Mouse (Mus musculus): ENCODE measurements at regions not wholly inside any gene's neighbourhood (a gene's known extent, or its start where the extent isn't known, plus 50 kb on each side); places are given as distances from the start of the nearest gene placed in this dataset.

DNA sequence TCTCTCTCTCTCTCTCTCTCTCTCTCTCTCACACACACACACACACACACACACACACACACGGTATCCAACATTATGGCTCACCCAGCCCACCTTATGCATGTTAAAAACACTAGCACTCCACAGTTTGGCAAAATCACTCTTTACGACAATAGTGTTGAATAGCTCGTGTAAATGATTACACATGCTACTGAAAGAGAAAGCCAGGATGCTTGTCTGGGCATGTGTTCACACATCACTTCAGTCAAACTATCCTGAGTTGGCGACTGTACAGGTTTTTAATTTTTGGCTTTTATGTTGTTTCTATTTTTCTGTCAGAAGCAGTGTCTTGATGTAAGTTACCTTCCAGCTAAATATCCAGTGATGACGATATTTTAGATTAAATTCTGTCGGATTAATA lies 203.6 kb upstream of the Cxcr4 start:
- Histone ChIP-seq H3K9me3 (replicated peaks; ENCODE audit: low read length) (no peaks in the 10 kb centered on the region), H3K27me3 (replicated peaks) (peaks cover 2% of the 10 kb centered on the region), H3K27ac (ENCODE audit: insufficient read depth, low read depth) (no peak overlapping the region), H3K79me2 (replicated peaks; ENCODE audit: control insufficient read depth, extremely low read depth, insufficient read depth, poor library complexity, severe bottlenecking) (no peaks in the 10 kb centered on the region), H3K9ac (ENCODE audit: insufficient read depth, low read depth) (no peak overlapping the region), H3K36me3 (replicated peaks in 1 of 2; ENCODE audit: control insufficient read depth in 1 of 2, insufficient read depth in 1 of 2, low read length in 1 of 2) (no peaks in the 10 kb centered on the region), H3K4me3 (replicated peaks in 1 of 3; ENCODE audit: low read depth in 2 of 3, low read length in 2 of 3, poor library complexity in 1 of 3) (no peak overlapping the region), H3K4me2 (ENCODE audit: insufficient read depth, low read depth, poor library complexity, severe bottlenecking) (no peak overlapping the region), H3K4me1 (ENCODE audit: control insufficient read depth in 1 of 2, insufficient read depth in 2 of 2) (0 out of 4 replicates have a peak, but pooled peaks cover 0 to 3% of the 10 kb centered on the region in 2 experiments)
- no peak for DNase-seq (ENCODE audit: extremely low read depth)
- dilution Hi-C loops (cut with MboI; ENCODE audit: extremely low pct_ligation_motif_present, extremely low pct_unique_long_range_greater_than_20kb, low sequenced_read_pairs): no loop called here
- in situ Hi-C loops (cut with MboI; ENCODE audit: low pct_ligation_motif_present, low pct_unique_long_range_greater_than_20kb, low sequenced_read_pairs): no loop called here
- TF ChIP-seq BHLHE40 (IDR thresholded peaks at IDR 0.05; ENCODE audit: low read depth, low read length): no peak
- no peak for TF ChIP-seq E2F4 (IDR thresholded peaks at IDR 0.05; ENCODE audit: insufficient replicate concordance, low read depth, low read length)
- TF ChIP-seq MAZ (IDR thresholded peaks at IDR 0.05; ENCODE audit: low read depth, low read length): no peak
- no peak for TF ChIP-seq ZKSCAN1 (IDR thresholded peaks at IDR 0.05; ENCODE audit: borderline replicate concordance, low read depth, low read length)
- no peak for TF ChIP-seq CHD1 (IDR thresholded peaks at IDR 0.05; ENCODE audit: low read depth, low read length)
- TF ChIP-seq MAFK (IDR thresholded peaks at IDR 0.05; ENCODE audit: insufficient replicate concordance, low read length): no peak
- TF ChIP-seq MEF2A (IDR thresholded peaks at IDR 0.05; ENCODE audit: borderline replicate concordance, low read depth, low read length): no peak
- TF ChIP-seq KAT2A (IDR thresholded peaks at IDR 0.05; ENCODE audit: insufficient replicate concordance, low read length): no peak
- TF ChIP-seq RCOR1 (conservative IDR thresholded peaks at IDR 0.05; ENCODE audit: low read depth, low read length): no peak
- TF ChIP-seq ZC3H11A (IDR thresholded peaks at IDR 0.05; ENCODE audit: low read depth, low read length): no peak
- TF ChIP-seq IRF4 (IDR thresholded peaks at IDR 0.05; ENCODE audit: low read depth, low read length): no peak
- no peak for TF ChIP-seq ELF1 (IDR thresholded peaks at IDR 0.05; ENCODE audit: low read depth, low read length)
- no peak for TF ChIP-seq PAX5 (IDR thresholded peaks at IDR 0.05; ENCODE audit: low read length)

DNA sequence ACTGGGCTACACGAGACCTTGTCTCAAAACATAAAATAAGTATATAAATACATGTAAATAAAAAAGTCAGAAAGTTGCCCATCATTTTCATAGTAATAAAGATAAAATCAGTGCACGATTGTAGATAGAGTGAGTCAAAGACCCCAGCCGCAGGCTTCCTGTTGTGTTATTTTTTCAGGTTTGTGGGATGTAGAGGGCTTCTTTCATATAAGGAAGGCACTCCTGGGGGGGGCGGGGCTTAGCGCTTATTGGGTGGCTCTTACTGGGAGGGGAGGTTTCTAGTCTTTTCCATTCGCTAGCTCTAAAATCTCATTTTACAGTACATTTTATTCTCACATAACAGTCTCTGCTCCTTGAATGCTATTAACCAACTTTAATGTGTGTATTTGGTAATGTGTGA lies 198.8 kb upstream of the Cxcr4 start:
- no peak overlapping the region for H3K9ac ChIP-seq (ENCODE audit: insufficient read depth, low read depth)
- dilution Hi-C loops (cut with MboI; ENCODE audit: extremely low pct_ligation_motif_present, extremely low pct_unique_long_range_greater_than_20kb, low sequenced_read_pairs): no loop called here

More for the DNA sequence above, 198.8 kb upstream of the Cxcr4 start:
- in situ Hi-C loops (cut with MboI; ENCODE audit: low pct_ligation_motif_present, low pct_unique_long_range_greater_than_20kb, low sequenced_read_pairs): no loop called here
- no peak for TF ChIP-seq TCF12 (IDR thresholded peaks at IDR 0.05; ENCODE audit: low read depth, low read length)
- no peak for TF ChIP-seq ZC3H11A (IDR thresholded peaks at IDR 0.05; ENCODE audit: low read depth, low read length)
- TF ChIP-seq ETS1 (conservative IDR thresholded peaks at IDR 0.05; ENCODE audit: low read depth, low read length): no peak
- TF ChIP-seq IRF4 (IDR thresholded peaks at IDR 0.05; ENCODE audit: low read depth, low read length): no peak
- no peak for DNase-seq (ENCODE audit: extremely low read depth)
- Histone ChIP-seq H3K27ac (ENCODE audit: insufficient read depth, low read depth) (no peak overlapping the region), H3K4me2 (ENCODE audit: insufficient read depth, low read depth, poor library complexity, severe bottlenecking) (no peak overlapping the region), H3K9me3 (replicated peaks; ENCODE audit: low read length) (no peaks in the 10 kb centered on the region), H3K79me2 (replicated peaks; ENCODE audit: control insufficient read depth, extremely low read depth, insufficient read depth, poor library complexity, severe bottlenecking) (no peaks in the 10 kb centered on the region), H3K4me3 (replicated peaks in 1 of 3; ENCODE audit: low read depth in 2 of 3, low read length in 2 of 3, poor library complexity in 1 of 3) (no peak overlapping the region), H3K36me3 (replicated peaks in 1 of 2; ENCODE audit: control insufficient read depth in 1 of 2, insufficient read depth in 1 of 2, low read length in 1 of 2) (no peaks in the 10 kb centered on the region), H3K4me1 (ENCODE audit: control insufficient read depth in 1 of 2, insufficient read depth in 2 of 2) (peaks cover 7 to 31% of the 10 kb centered on the region in 2 experiments), H3K27me3 (replicated peaks) (no peaks in the 10 kb centered on the region)

Measured in CH12.LX (cell line).